Mouse (Mus musculus) limb, embryonic 15.5 days (tissue): ENCODE data around the gene Brms1. TPM values are rescaled to one million over a fixed set of nuclear protein-coding genes. Genes with fewer than 3 reads are reported as not detected.
"Not testable (repeated sequence)": the region's sequence is repeated elsewhere in the genome, so short reads cannot be mapped to it uniquely, and the experiment has no call there.

Source experiments
- ATAC-seq: fragments of 200-750 bp; cut with Nextera tagmentation; 2 replicates; pipeline ENCODE4 v1.8.0; 2017; ENCODE audit warnings: low read depth, moderate TSS enrichment; ENCODE audit not compliant: insufficient number of reproducible peaks, low FRiP score, low TSS enrichment
- H3K27ac ChIP-seq: fragments of 300-500 bp; sonication (generic); 2 replicates; pipeline ENCODE4 v1.5.1; 2015; ENCODE audit warnings: moderate library complexity, mild to moderate bottlenecking, inconsistent platforms
- H3K27me3 ChIP-seq: fragments of 300-500 bp; sonication (generic); 2 replicates; pipeline ENCODE4 v1.6.1; 2015; ENCODE audit warnings: inconsistent platforms
- H3K36me3 ChIP-seq: fragments of 300-500 bp; sonication (generic); 2 replicates; pipeline ENCODE4 v1.6.1; 2015; ENCODE audit warnings: inconsistent platforms
- H3K4me1 ChIP-seq: fragments of 300-500 bp; sonication (generic); 2 replicates; pipeline ENCODE4 v1.6.1; 2015; ENCODE audit warnings: inconsistent platforms
- H3K4me2 ChIP-seq: fragments of 300-500 bp; sonication (generic); 2 replicates; pipeline ENCODE4 v1.6.1; 2015; ENCODE audit warnings: mild to moderate bottlenecking, inconsistent platforms
- H3K4me3 ChIP-seq: fragments of 300-500 bp; sonication (generic); 2 replicates; pipeline ENCODE4 v1.5.1; 2015; ENCODE audit warnings: mild to moderate bottlenecking, inconsistent platforms
- H3K9ac ChIP-seq: fragments of 300-500 bp; sonication (generic); 2 replicates; pipeline ENCODE4 v1.6.1; 2015; ENCODE audit warnings: inconsistent platforms
- H3K9me3 ChIP-seq: fragments of 300-500 bp; sonication (generic); 2 replicates; pipeline ENCODE4 v1.6.1; 2016; ENCODE audit warnings: inconsistent platforms
- WGBS: fragments of 180-500 bp; shearing (Covaris S2); methylation state at CpG from one replicate; pipeline ENCODE4 v1.1.7; 2015; 5-methylcytosine and 5-hydroxymethylcytosine counted together
- polyA plus RNA-seq: library from polyadenylated mRNA; unstranded; fragments of >200 nt; fragmentation: Nextera tagmentation; extraction: Ambion mirVana; gene quantifications from 2 replicates; pipeline ENCODE4 v1.2.1, GENCODE M21; 2015

Gene Brms1
- polyA plus RNA-seq = 41.6 and 42.4 TPM in 2 replicates

DNA sequence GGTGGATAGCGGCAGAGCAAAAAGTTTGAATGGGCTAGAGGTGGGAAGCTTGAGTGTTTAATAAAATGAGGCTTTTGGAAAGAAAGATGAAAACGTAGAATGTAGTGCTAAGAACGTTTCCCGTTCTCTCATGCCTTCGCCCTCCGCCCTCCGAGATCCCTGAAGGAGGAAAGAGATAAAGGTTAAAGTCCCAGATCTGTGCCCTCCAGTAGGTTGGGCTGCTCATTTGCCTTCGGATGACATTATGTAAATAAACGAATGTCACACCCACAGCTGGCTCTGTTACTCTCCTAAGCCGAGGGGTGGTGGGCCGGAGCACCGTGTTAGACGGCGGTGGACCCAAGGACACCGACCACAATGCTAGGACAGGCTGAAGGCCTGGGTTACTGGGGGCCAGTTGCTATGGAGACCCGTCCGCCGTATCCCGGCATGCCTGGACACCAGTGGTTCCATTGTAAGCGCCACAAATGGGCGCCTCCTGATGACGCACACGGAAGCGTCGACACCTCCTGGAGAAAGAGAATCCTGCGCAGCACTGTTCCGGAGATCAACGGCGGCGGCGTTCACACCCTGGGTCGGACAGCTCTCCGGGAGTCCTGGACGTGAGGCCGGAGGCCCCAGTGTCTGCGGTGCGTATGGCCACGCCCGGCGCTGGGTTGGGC is at the start of gene Brms1:
Brms1 (plus strand) TSS at position 493 of the 662 bp plus-strand sequence.
- Histone ChIP-seq H3K4me3 (peak within 1 kb of the TSS; percentile 87), H3K36me3 (peaks cover 14% of the 10 kb centered on the region), H3K27ac (peak within 1 kb of the TSS; percentile 63), H3K27me3 (no peaks in the 10 kb centered on the region), H3K9ac (peak within 1 kb of the TSS; percentile 61), H3K4me1 (peaks cover 35% of the 10 kb centered on the region), H3K9me3 (no peaks in the 10 kb centered on the region), H3K4me2 (peak within 1 kb of the TSS; percentile 95)
- 7% methylated on average over 40 of the region's 40 CpGs for WGBS
- peak; percentile 75 for ATAC-seq

- Histone ChIP-seq H3K9ac (no peak overlapping the region), H3K27me3 (peaks cover 69% of the 10 kb centered on the region), H3K4me3 (no peak overlapping the region), H3K4me2 (no peak overlapping the region), H3K36me3 (no peaks in the 10 kb centered on the region), H3K9me3 (no peaks in the 10 kb centered on the region), H3K27ac (no peak overlapping the region), H3K4me1 (peaks cover 14% of the 10 kb centered on the region)
- no peak for ATAC-seq
- whole genome bisulfite sequencing = 16% methylated on average over 8 of the region's 8 CpGs
Observed at GRCm38 (mm10) chr19:4992371-4992770, 48.8 kb upstream of the Brms1 start.

- peak; percentile 35; the same call in 1 of the 2 replicates for ATAC-seq
- Histone ChIP-seq H3K4me1 (peaks cover 14% of the 10 kb centered on the region), H3K4me3 (no peak overlapping the region), H3K36me3 (no peaks in the 10 kb centered on the region), H3K9me3 (no peaks in the 10 kb centered on the region), H3K27me3 (peaks cover 71% of the 10 kb centered on the region), H3K9ac (no peak overlapping the region), H3K4me2 (no peak overlapping the region), H3K27ac (no peak overlapping the region)
- WGBS = 2% methylated on average over 9 of the region's 9 CpGs
Observed at GRCm38 (mm10) chr19:4992904-4993303, 48.2 kb upstream of the Brms1 start.

- H3K9me3 ChIP-seq = no peaks in the 10 kb centered on the region
- peaks cover 14% of the 10 kb centered on the region for H3K4me1 ChIP-seq
- H3K4me3 ChIP-seq = no peak overlapping the region
- no peak for ATAC-seq
- WGBS = 58% methylated on average over 5 of the region's 5 CpGs
- no peaks in the 10 kb centered on the region for H3K36me3 ChIP-seq
- H3K4me2 ChIP-seq = no peak overlapping the region
- H3K27ac ChIP-seq = no peak overlapping the region
- H3K9ac ChIP-seq = no peak overlapping the region
- peaks cover 71% of the 10 kb centered on the region for H3K27me3 ChIP-seq
Observed at GRCm38 (mm10) chr19:4994043-4994442, 47.1 kb upstream of the Brms1 start.

DNA sequence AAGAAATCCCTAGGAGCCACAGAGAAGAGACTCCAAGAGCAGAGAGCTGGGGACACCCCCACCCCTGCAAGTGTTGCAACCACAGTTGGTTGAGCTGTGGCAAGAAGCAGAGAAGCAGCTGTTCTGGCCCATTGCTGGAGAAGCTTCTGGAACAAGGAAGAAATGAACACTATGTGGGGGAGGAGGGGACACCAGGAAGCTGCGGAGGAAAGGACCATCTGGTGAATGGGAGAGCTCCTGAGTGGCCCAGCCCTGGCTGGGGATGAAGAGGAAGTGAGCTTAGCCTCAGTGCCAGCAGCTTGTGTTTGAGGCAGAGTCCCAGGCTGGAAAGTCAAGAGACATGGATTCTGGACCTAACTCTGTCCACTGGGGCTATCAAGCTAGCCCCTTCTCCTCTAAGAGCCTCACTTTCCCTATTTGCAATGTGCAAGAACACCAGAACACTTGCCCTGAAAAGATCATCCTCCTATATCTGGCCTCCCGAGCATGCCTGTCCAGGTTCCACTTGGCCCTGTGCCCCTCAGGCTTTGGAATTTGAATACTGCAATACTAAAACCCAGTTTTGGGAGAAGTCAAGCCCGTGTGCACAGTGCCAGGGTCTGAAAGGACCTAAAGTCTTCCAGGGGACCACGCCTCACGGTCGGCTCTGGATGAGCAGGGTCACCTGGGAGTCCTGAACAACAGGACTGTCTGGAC is 41.6 kb upstream of the Brms1 start:
- Histone ChIP-seq H3K27ac (no peak overlapping the region), H3K27me3 (peaks cover 23% of the 10 kb centered on the region), H3K9me3 (no peaks in the 10 kb centered on the region), H3K9ac (no peak overlapping the region), H3K4me1 (peaks cover 7% of the 10 kb centered on the region), H3K36me3 (no peaks in the 10 kb centered on the region), H3K4me2 (no peak overlapping the region), H3K4me3 (no peak overlapping the region)
- ATAC-seq = no peak
- WGBS = 56% methylated on average over 6 of the region's 6 CpGs

DNA sequence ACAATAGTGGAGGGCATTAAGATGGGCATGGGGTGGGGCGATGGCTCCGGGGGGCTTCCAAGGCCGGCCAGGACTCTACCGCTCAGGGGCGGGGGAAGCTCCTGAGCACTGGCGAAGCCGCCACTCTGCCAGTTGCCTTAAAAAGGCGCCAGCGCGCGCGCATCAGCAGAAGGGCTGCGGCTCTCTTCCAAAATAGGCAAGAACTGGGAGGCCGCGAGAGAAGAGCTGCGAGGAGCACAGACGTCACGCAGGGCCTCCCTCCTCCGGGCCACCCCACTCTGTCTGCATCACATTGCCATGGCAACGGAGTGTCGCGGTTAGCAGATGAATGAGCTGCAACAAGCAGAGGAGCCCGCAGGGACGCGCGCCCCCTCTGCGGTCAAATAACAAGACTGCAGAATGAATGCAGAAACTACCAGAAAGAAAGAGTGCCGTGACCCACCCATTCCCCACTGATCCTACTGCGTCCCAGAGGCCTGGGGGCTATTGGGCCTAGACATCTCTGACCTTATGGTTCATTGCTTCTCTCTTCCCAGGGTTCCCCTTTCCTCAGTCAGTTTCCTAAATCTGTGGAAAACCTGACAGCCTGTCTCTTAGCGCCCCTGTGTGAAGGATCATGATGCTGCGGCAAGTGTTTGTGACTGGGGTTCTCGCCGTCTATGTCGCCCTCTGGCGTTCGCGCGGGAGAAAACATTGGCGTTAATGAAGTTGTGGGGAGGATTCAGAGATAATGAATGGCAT is 39.3 kb upstream of the Brms1 start:
- H3K4me2 ChIP-seq = peak overlapping the region; percentile 46
- H3K9ac ChIP-seq = 0 out of 2 replicates have a peak overlapping the region, but pooled peaks have one; percentile 0
- peaks cover 7% of the 10 kb centered on the region for H3K4me1 ChIP-seq
- no peaks in the 10 kb centered on the region for H3K9me3 ChIP-seq
- H3K27me3 ChIP-seq = peaks cover 12% of the 10 kb centered on the region; the same call in 1 of the 2 replicates
- peak; percentile 62 for ATAC-seq
- H3K27ac ChIP-seq = peak overlapping the region; percentile 38; the same call in 1 of the 2 replicates
- H3K36me3 ChIP-seq = no peaks in the 10 kb centered on the region
- peak overlapping the region; percentile 29 for H3K4me3 ChIP-seq
- WGBS = under 1% methylated on average over 39 of the region's 39 CpGs

GRCm38 (mm10) chr19:5003644-5004043 is 37.5 kb upstream of the Brms1 start:
- not testable (repeated sequence) for H3K27ac ChIP-seq, H3K9ac ChIP-seq, H3K4me1 ChIP-seq, ATAC-seq, H3K4me2 ChIP-seq, H3K27me3 ChIP-seq, H3K9me3 ChIP-seq, H3K4me3 ChIP-seq, H3K36me3 ChIP-seq
- 68% methylated on average over 2 of the region's 2 CpGs for WGBS

DNA sequence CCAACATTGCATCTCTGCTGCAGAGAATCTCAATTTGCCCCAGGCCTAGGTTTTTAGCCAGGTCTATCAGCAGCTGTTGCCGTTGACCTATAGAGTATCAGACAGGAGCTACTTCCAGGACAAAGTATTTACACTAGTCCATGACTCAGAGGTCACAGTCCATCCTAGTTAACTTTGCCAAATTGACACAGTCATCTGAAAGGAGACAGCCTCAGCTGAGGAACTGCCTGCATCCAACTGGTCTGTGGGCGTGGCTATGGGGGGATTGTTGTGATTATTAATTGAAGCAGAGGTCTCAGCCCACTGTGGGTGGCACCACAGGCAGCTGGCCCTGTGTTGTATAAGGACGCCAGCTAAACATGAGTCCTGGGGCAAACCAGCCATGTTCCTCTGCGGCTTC is 36.2 kb upstream of the Brms1 start:
- 68% methylated on average over 4 of the region's 4 CpGs for WGBS
- H3K9me3 ChIP-seq = no peaks in the 10 kb centered on the region
- no peak overlapping the region for H3K27ac ChIP-seq
- no peak overlapping the region for H3K9ac ChIP-seq
- no peaks in the 10 kb centered on the region for H3K36me3 ChIP-seq
- no peaks in the 10 kb centered on the region for H3K27me3 ChIP-seq
- ATAC-seq = no peak
- no peak overlapping the region for H3K4me2 ChIP-seq
- peaks cover 7% of the 10 kb centered on the region for H3K4me1 ChIP-seq
- H3K4me3 ChIP-seq = no peak overlapping the region

DNA sequence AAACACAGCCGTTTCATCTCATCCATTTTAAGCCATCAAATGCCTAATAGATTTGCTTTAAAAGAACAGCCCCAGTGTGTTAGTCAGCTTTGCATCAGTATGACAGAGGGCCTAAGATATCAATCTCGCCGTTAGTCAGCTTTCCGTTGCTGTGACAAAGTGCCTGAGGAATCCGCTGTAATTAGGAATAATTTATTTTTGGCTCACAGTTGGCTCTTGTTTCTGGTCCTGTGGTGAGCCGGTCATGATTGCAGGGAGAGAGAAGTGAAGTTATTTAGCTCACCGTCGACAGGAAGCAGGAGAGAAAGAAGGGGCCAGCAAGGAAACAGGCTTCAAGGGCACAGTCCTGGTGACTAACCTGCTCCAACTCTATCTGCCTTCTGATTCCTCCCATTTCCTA is 28.0 kb upstream of the Brms1 start:
- no peaks in the 10 kb centered on the region for H3K9me3 ChIP-seq
- ATAC-seq = no peak
- 56% methylated on average over 8 of the region's 8 CpGs for WGBS
- no peak overlapping the region for H3K9ac ChIP-seq
- H3K36me3 ChIP-seq = no peaks in the 10 kb centered on the region
- no peak overlapping the region for H3K4me3 ChIP-seq
- H3K27me3 ChIP-seq = no peaks in the 10 kb centered on the region
- H3K4me2 ChIP-seq = no peak overlapping the region
- peaks cover 10% of the 10 kb centered on the region; the same call in 1 of the 2 replicates for H3K4me1 ChIP-seq
- H3K27ac ChIP-seq = no peak overlapping the region

GRCm38 (mm10) chr19:5014961-5015398 is 26.2 kb upstream of the Brms1 start:
- Histone ChIP-seq H3K9me3 (no peaks in the 10 kb centered on the region), H3K9ac (no peak overlapping the region), H3K27me3 (no peaks in the 10 kb centered on the region), H3K4me2 (no peak overlapping the region), H3K27ac (no peak overlapping the region), H3K36me3 (no peaks in the 10 kb centered on the region), H3K4me1 (peaks cover 10% of the 10 kb centered on the region; the same call in 1 of the 2 replicates), H3K4me3 (no peak overlapping the region)
- no peak for ATAC-seq
- 16% methylated on average over 8 of the region's 8 CpGs for WGBS

DNA sequence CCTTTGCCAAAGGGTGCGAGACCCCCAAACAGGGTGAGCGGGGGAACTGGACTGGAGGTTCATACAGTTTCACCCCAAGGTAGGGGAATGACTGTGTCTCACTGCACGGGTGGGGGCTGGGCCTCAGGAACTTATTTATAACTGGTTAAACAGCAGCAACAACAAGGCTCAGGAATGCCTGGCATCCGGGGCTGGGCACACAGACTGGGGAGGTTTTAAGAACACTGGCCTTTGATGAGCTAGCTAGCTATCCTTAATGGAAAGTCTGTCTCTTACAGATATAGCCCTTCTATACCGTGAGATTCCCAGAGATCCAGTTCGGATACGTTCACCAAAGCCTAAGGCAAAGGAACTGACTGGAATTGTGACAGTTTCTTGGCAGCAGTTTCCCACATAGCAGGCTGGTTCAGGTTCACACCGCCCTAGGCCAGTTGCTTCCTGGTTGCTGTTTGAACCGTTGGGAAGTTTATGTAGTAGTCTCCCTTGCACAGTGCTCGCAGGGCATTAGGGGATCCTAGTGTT is 24.9 kb upstream of the Brms1 start:
- no peak overlapping the region for H3K9ac ChIP-seq
- no peaks in the 10 kb centered on the region for H3K9me3 ChIP-seq
- H3K27ac ChIP-seq = peak overlapping the region; percentile 58; the same call in 1 of the 2 replicates
- H3K4me3 ChIP-seq = no peak overlapping the region
- no peaks in the 10 kb centered on the region for H3K27me3 ChIP-seq
- 27% methylated on average over 10 of the region's 10 CpGs for WGBS
- H3K4me1 ChIP-seq = peaks cover 10% of the 10 kb centered on the region; the same call in 1 of the 2 replicates
- H3K36me3 ChIP-seq = no peaks in the 10 kb centered on the region
- peak; percentile 63; the same call in 1 of the 2 replicates for ATAC-seq
- no peak overlapping the region for H3K4me2 ChIP-seq
